Mouse (Mus musculus): ENCODE data around the gene Ubr2. TPM values are rescaled to one million over a fixed set of nuclear protein-coding genes. Genes with fewer than 3 reads are reported as not detected.

The Ubr2 gene
- polyA plus RNA-seq (2012; rRNA removed): 9.1 and 10.7 TPM in 2 replicates

DNA sequence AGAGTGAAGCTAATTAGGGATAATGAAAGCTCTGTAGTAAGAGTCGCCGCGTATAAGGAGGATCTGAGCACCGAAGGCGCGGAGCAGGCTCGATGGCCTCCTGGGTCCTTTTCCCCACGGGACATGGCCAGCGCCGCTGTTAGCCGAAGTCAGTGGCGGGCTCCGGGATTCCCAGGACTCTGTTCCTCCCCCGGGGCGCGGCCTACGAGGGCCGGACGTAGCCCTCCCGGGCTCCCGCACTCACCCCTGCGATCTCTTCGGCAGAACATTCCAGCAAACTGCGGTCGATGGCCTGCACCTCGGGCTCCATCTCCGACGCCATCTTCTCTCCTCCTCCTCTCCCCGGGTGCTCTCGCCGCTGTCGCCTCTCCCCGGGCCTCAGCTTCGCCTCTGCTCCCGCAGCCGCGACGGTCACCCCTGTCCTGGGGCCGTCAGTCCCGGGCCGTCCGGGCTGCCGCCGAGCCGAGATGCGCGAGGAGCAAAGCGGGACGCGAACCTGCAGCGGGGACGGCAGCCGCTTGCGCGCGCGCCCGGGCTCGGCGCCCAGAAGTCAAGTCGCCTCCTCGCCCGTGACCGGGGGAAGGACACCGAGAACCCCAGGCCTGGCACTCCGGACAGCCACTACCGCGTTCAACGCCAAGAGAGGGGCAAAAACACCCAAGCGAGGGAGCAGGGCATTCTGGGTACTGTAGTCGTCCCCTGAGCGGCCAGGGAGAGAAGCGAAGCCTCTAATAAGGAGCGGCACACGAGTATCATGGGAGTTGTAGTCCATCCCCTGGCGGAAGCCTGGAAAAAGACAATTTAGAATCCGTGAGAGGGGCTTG lies at the start of gene Ubr2:
Gene Ubr2, minus strand, starts transcription at position 659 of the 824 bp plus-strand sequence.

GRCm38 (mm10) chr17:46910186-46910585 lies 100.2 kb downstream of the Ubr2 start, which contains the start of gene Prph2:
TSS of gene Prph2 (plus strand) at chr17:46910459.

GRCm38 (mm10) chr17:46890116-46890815 lies 120.1 kb downstream of the Ubr2 start, which contains the start of gene Tbcc:
TSS of gene Tbcc (plus strand) at chr17:46890684.

Other genes starting within 250 kb of the Ubr2 start
- 0.01 and 0.07 TPM in 2 replicates for gene Ptcra, start 246.8 kb downstream of the Ubr2 start, polyA plus RNA-seq (2012; rRNA removed)
- 32.9 and 35.8 TPM in 2 replicates for gene 2310039H08Rik, start 237.9 kb downstream of the Ubr2 start, polyA plus RNA-seq (2012; rRNA removed)
- gene Rpl7l1, start 227.9 kb downstream of the Ubr2 start, polyA plus RNA-seq (2012; rRNA removed): 44.3 and 52.4 TPM in 2 replicates
- gene Bicral, start 152.1 kb downstream of the Ubr2 start, polyA plus RNA-seq (2012; rRNA removed): 2.9 TPM in 2 replicates
- gene Tbcc, start 119.9 kb downstream of the Ubr2 start, polyA plus RNA-seq (2012; rRNA removed): 8.6 and 9.1 TPM in 2 replicates
- gene Prph2, start 100.1 kb downstream of the Ubr2 start, polyA plus RNA-seq (2012; rRNA removed): not detected in 2 replicates

Data from liver, embryonic 14 days (tissue).